Mouse (Mus musculus): ENCODE results near the gene Olfr26. TPM values are rescaled to one million over a fixed set of nuclear protein-coding genes. Genes with fewer than 3 reads are reported as not detected.

Gene Olfr26
- polyA plus RNA-seq, 1 experiment from 2014 or later, result not detected

Other genes with a start within 250 kb of the Olfr26 start
- gene Olfr914, start 250.0 kb upstream of the Olfr26 start, polyA plus RNA-seq (2014; fragmentation: Nextera tagmentation; extraction: Ambion mirVana), result not detected in 2 replicates
- not detected in 2 replicates for gene Olfr916, start 195.2 kb upstream of the Olfr26 start, polyA plus RNA-seq (2014; fragmentation: Nextera tagmentation; extraction: Ambion mirVana)
- gene Olfr917, start 189.2 kb upstream of the Olfr26 start, polyA plus RNA-seq (2014; fragmentation: Nextera tagmentation; extraction: Ambion mirVana), result not detected in 2 replicates
- not detected in 2 replicates for gene Olfr918, start 180.5 kb upstream of the Olfr26 start, polyA plus RNA-seq (2014; fragmentation: Nextera tagmentation; extraction: Ambion mirVana)
- not detected in 2 replicates for gene Olfr919, start 151.4 kb upstream of the Olfr26 start, polyA plus RNA-seq (2014; fragmentation: Nextera tagmentation; extraction: Ambion mirVana)
- gene Vwa5a, start 136.8 kb upstream of the Olfr26 start, polyA plus RNA-seq (2014; fragmentation: Nextera tagmentation; extraction: Ambion mirVana), result 9.1 and 9.7 TPM in 2 replicates
- not detected in 2 replicates for gene Olfr920, start 102.8 kb upstream of the Olfr26 start, polyA plus RNA-seq (2014; fragmentation: Nextera tagmentation; extraction: Ambion mirVana)
- gene Olfr921, start 82.0 kb upstream of the Olfr26 start, polyA plus RNA-seq (2014; fragmentation: Nextera tagmentation; extraction: Ambion mirVana), result not detected in 2 replicates
- gene Olfr922, start 40.4 kb upstream of the Olfr26 start, polyA plus RNA-seq (2014; fragmentation: Nextera tagmentation; extraction: Ambion mirVana), result not detected in 2 replicates
- gene Olfr923, start 28.5 kb upstream of the Olfr26 start, polyA plus RNA-seq (2014; fragmentation: Nextera tagmentation; extraction: Ambion mirVana), result not detected in 2 replicates
- gene Olfr924, start 10.6 kb upstream of the Olfr26 start, polyA plus RNA-seq (2014; fragmentation: Nextera tagmentation; extraction: Ambion mirVana), result not detected in 2 replicates
- not detected in 2 replicates for gene Olfr926, start 22.1 kb downstream of the Olfr26 start, polyA plus RNA-seq (2014; fragmentation: Nextera tagmentation; extraction: Ambion mirVana)
- gene Olfr930, start 74.7 kb downstream of the Olfr26 start, polyA plus RNA-seq (2014; fragmentation: Nextera tagmentation; extraction: Ambion mirVana), result not detected in 2 replicates
- gene Olfr933, start 117.3 kb downstream of the Olfr26 start, polyA plus RNA-seq (2014; fragmentation: Nextera tagmentation; extraction: Ambion mirVana), result not detected in 2 replicates
- not detected in 2 replicates for gene Olfr934, start 133.3 kb downstream of the Olfr26 start, polyA plus RNA-seq (2014; fragmentation: Nextera tagmentation; extraction: Ambion mirVana)
- not detected in 2 replicates for gene Olfr935, start 144.6 kb downstream of the Olfr26 start, polyA plus RNA-seq (2014; fragmentation: Nextera tagmentation; extraction: Ambion mirVana)
- not detected in 2 replicates for gene Olfr146, start 168.3 kb downstream of the Olfr26 start, polyA plus RNA-seq (2014; fragmentation: Nextera tagmentation; extraction: Ambion mirVana)
- gene Olfr937, start 209.9 kb downstream of the Olfr26 start, polyA plus RNA-seq (2014; fragmentation: Nextera tagmentation; extraction: Ambion mirVana), result not detected in 2 replicates
- not detected in 2 replicates for gene Olfr938, start 223.8 kb downstream of the Olfr26 start, polyA plus RNA-seq (2014; fragmentation: Nextera tagmentation; extraction: Ambion mirVana)

Data from forebrain, embryonic 11.5 days (tissue).